ENCODE assay signal across 7 mouse cellular contexts in genomic region chr4:126627021-126627681, GRCm38 (mm10). TPM values are rescaled to one million over a fixed set of nuclear protein-coding genes. Genes with fewer than 3 reads are reported as not detected.
A peak's percentile ranks its signal among the peaks of the same experiment; 100 is the strongest.
DNase-seq lines count a peak whose midpoint lies in the region; ATAC-seq lines count a peak whose summit lies in the region.

No protein-coding gene starts in this region.

- DNase-seq in embryonic facial prominence, embryonic 11.5 days (ENCODE audit: low spot score) = peak; percentile 57
- peak; percentile 12 to 19 for DNase-seq in heart, adult 9 months (ENCODE audit: low spot score in 2 of 2)
- peak; percentile 92 for DNase-seq in midbrain, embryonic 11.5 days (ENCODE audit: low spot score, missing footprints)
- no peak for DNase-seq in adipocyte (ENCODE audit: low spot score)
- no peak for DNase-seq in B cell, adult 2 months
- DNase-seq in yolk sac, embryonic 10.5 days (ENCODE audit: low spot score) = no peak

- no peak overlapping the region for H3K4me3 ChIP-seq in embryonic facial prominence, embryonic 11.5 days (ENCODE audit: low read depth, low read length)
- H3K4me3 ChIP-seq in kidney, embryonic 15.5 days (replicated peaks) = peak overlapping the region; percentile 31
- 0 out of 2 replicates have a peak overlapping the region, but pooled peaks have one; percentile 7 for H3K4me3 ChIP-seq in midbrain, embryonic 11.5 days (ENCODE audit: low read depth, low read length)

- H3K9me3 ChIP-seq in embryonic facial prominence, embryonic 11.5 days (replicated peaks; ENCODE audit: control insufficient read depth, low read length) = no peaks in the 10 kb centered on the region
- no peaks in the 10 kb centered on the region for H3K9me3 ChIP-seq in kidney, embryonic 15.5 days (replicated peaks)
- H3K9me3 ChIP-seq in midbrain, embryonic 11.5 days (ENCODE audit: control insufficient read depth, low read length) = no peaks in the 10 kb centered on the region

- 1% methylated on average over 23 of the region's 23 CpGs for WGBS in embryonic facial prominence, embryonic 11.5 days
- 2% methylated on average over 23 of the region's 23 CpGs for WGBS in kidney, embryonic 15.5 days
- WGBS in midbrain, embryonic 11.5 days = under 1% methylated on average over 23 of the region's 23 CpGs

- H3K27me3 ChIP-seq in embryonic facial prominence, embryonic 11.5 days (ENCODE audit: control insufficient read depth, insufficient read depth, low read length) = no peaks in the 10 kb centered on the region
- peaks cover 10% of the 10 kb centered on the region for H3K27me3 ChIP-seq in kidney, embryonic 15.5 days
- H3K27me3 ChIP-seq in midbrain, embryonic 11.5 days (ENCODE audit: control insufficient read depth, insufficient read depth, low read length) = peaks cover 40% of the 10 kb centered on the region

- no peaks in the 10 kb centered on the region for H3K36me3 ChIP-seq in embryonic facial prominence, embryonic 11.5 days (replicated peaks; ENCODE audit: control insufficient read depth, insufficient read depth, low read depth, low read length)
- no peaks in the 10 kb centered on the region for H3K36me3 ChIP-seq in kidney, embryonic 15.5 days
- H3K36me3 ChIP-seq in midbrain, embryonic 11.5 days (ENCODE audit: control insufficient read depth, insufficient read depth, low read length) = no peaks in the 10 kb centered on the region

- peak overlapping the region; percentile 19; the same call in 1 of the 2 replicates for H3K4me2 ChIP-seq in embryonic facial prominence, embryonic 11.5 days (ENCODE audit: low read depth, low read length)
- peak overlapping the region; percentile 56 for H3K4me2 ChIP-seq in kidney, embryonic 15.5 days
- H3K4me2 ChIP-seq in midbrain, embryonic 11.5 days = peak overlapping the region; percentile 36

- H3K9ac ChIP-seq in embryonic facial prominence, embryonic 11.5 days (replicated peaks; ENCODE audit: low read length) = 0 out of 2 replicates have a peak overlapping the region, but pooled peaks have one; percentile 30
- H3K9ac ChIP-seq in kidney, embryonic 15.5 days = peak overlapping the region; percentile 14; the same call in 1 of the 2 replicates
- peak overlapping the region; percentile 37; the same call in 1 of the 2 replicates for H3K9ac ChIP-seq in midbrain, embryonic 11.5 days (ENCODE audit: low read length)

- no peak overlapping the region for H3K27ac ChIP-seq in embryonic facial prominence, embryonic 11.5 days (replicated peaks; ENCODE audit: low read depth, low read length)
- H3K27ac ChIP-seq in kidney, embryonic 15.5 days = peak overlapping the region; percentile 6; the same call in 1 of the 2 replicates
- no peak overlapping the region; the same call in 1 of the 2 replicates for H3K27ac ChIP-seq in midbrain, embryonic 11.5 days (ENCODE audit: low read depth, low read length)

- no peak for ATAC-seq in embryonic facial prominence, embryonic 11.5 days (replicated peaks; ENCODE audit: insufficient number of reproducible peaks, low FRiP score, low TSS enrichment, low read depth)
- peak; percentile 56; the same call in 1 of the 2 replicates for ATAC-seq in kidney, embryonic 15.5 days (replicated peaks; ENCODE audit: low FRiP score)
- peak; percentile 63 for ATAC-seq in midbrain, embryonic 11.5 days (ENCODE audit: low FRiP score)

- no peaks in the 10 kb centered on the region for H3K4me1 ChIP-seq in embryonic facial prominence, embryonic 11.5 days (ENCODE audit: control insufficient read depth, insufficient read depth, low read length)
- peaks cover 11% of the 10 kb centered on the region for H3K4me1 ChIP-seq in kidney, embryonic 15.5 days
- H3K4me1 ChIP-seq in midbrain, embryonic 11.5 days (ENCODE audit: control insufficient read depth, insufficient read depth, low read length) = peaks cover 10% of the 10 kb centered on the region

RNA-seq across cellular contexts. Expression of gene 5730409E04Rik, which starts 17.5 kb away (rescaled TPM):
- polyA plus RNA-seq in embryonic facial prominence, embryonic 11.5 days (2014; fragmentation: Nextera tagmentation; extraction: Ambion mirVana) = 1.4 and 1.8 TPM in 2 replicates
- polyA plus RNA-seq in kidney, embryonic 15.5 days (2015; fragmentation: Nextera tagmentation; extraction: Ambion mirVana) = 1.6 and 2.2 TPM in 2 replicates
- 1.6 and 1.7 TPM in 2 replicates for polyA plus RNA-seq in midbrain, embryonic 11.5 days (2014; fragmentation: Nextera tagmentation; extraction: Ambion mirVana)

RNA-seq across cellular contexts. Expression of gene Psmb2, which starts 50.3 kb away (rescaled TPM):
- polyA plus RNA-seq in embryonic facial prominence, embryonic 11.5 days (2014; fragmentation: Nextera tagmentation; extraction: Ambion mirVana) = 562 and 576 TPM in 2 replicates
- 457 and 491 TPM in 2 replicates for polyA plus RNA-seq in kidney, embryonic 15.5 days (2015; fragmentation: Nextera tagmentation; extraction: Ambion mirVana)
- polyA plus RNA-seq in midbrain, embryonic 11.5 days (2014; fragmentation: Nextera tagmentation; extraction: Ambion mirVana) = 523 and 552 TPM in 2 replicates

Comparison
In these comparisons a context has a peak if more than half of its experiments do, and no peak if none do; other contexts are left out.
1. DNase-seq: peak in embryonic facial prominence, embryonic 11.5 days (single experiment), heart, adult 9 months (2 of 2) and midbrain, embryonic 11.5 days (single experiment); none in adipocyte (single experiment), B cell, adult 2 months (0 of 2) and yolk sac, embryonic 10.5 days (single experiment).
2. Peak in every context shown above with its lines, with median percentiles within 50 percentile points of each other: H3K4me2 ChIP-seq and H3K9ac ChIP-seq.